Mouse (Mus musculus): ENCODE measurements at regions not wholly inside any gene's neighbourhood (a gene's known extent, or its start where the extent isn't known, plus 50 kb on each side); places are given as distances from the start of the nearest gene placed in this dataset.
"Not testable (repeated sequence)": the region's sequence is repeated elsewhere in the genome, so short reads cannot be mapped to it uniquely, and the experiment has no call there.

- not testable (repeated sequence) for TF ChIP-seq CTCF (IDR thresholded peaks at IDR 0.05); POLR2A (IDR thresholded peaks at IDR 0.05; ENCODE audit: insufficient read depth, low read depth, low read length)
Observed at GRCm38 (mm10) chr11:114483350-114483749, 185.0 kb upstream of the Rpl38 start.

Data from heart, adult 2 months (tissue).